Mouse (Mus musculus) cerebellum, adult 9-10 months (tissue): ENCODE data around the gene Ms4a15.

Source experiments
- DNase-seq: peaks from one replicate; pipeline ENCODE4 v3.0.0; 2022

The Ms4a15 gene

GRCm38 (mm10) chr19:10993150-10993549 lies at the start of gene Ms4a15:
Ms4a15 (minus strand) TSS chr19:10993250.
- DNase-seq: no peak

- DNase-seq: no peak
Observed at GRCm38 (mm10) chr19:11037570-11037969, 44.5 kb upstream of the Ms4a15 start.

- no peak for DNase-seq
Observed at GRCm38 (mm10) chr19:11022382-11022781, 29.3 kb upstream of the Ms4a15 start.

GRCm38 (mm10) chr19:11017891-11018290 lies 24.8 kb upstream of the Ms4a15 start, which contains the start of gene Ms4a18:
Ms4a18 (minus strand) TSS chr19:11018031.
- no peak for DNase-seq

- no peak for DNase-seq
Observed at GRCm38 (mm10) chr19:11017251-11017650, 24.2 kb upstream of the Ms4a15 start.

- DNase-seq: no peak
Observed at GRCm38 (mm10) chr19:11015998-11016397, 22.9 kb upstream of the Ms4a15 start.

GRCm38 (mm10) chr19:11015468-11015867 lies 22.4 kb upstream of the Ms4a15 start:
- no peak for DNase-seq

GRCm38 (mm10) chr19:10991911-10992310 lies 1.1 kb downstream of the Ms4a15 start:
- no peak for DNase-seq

- no peak for DNase-seq
Observed at GRCm38 (mm10) chr19:10990751-10991150, 2.3 kb downstream of the Ms4a15 start.

- no peak for DNase-seq
Observed at GRCm38 (mm10) chr19:10988563-10988962, 4.5 kb downstream of the Ms4a15 start.

- no peak for DNase-seq
Observed at GRCm38 (mm10) chr19:10985889-10986288, 7.2 kb downstream of the Ms4a15 start.

- DNase-seq: no peak
Observed at GRCm38 (mm10) chr19:10984551-10984950, 8.5 kb downstream of the Ms4a15 start.

- peak; percentile 36 for DNase-seq
Observed at GRCm38 (mm10) chr19:10983146-10983545, 9.9 kb downstream of the Ms4a15 start.

GRCm38 (mm10) chr19:10980210-10980609 lies 12.8 kb downstream of the Ms4a15 start:
- no peak for DNase-seq

GRCm38 (mm10) chr19:10979184-10980168 lies 13.6 kb downstream of the Ms4a15 start:
- DNase-seq: peak; percentile 76

GRCm38 (mm10) chr19:10976318-10976717 lies 16.7 kb downstream of the Ms4a15 start:
- no peak for DNase-seq

- no peak for DNase-seq
Observed at GRCm38 (mm10) chr19:10975187-10975586, 17.9 kb downstream of the Ms4a15 start.

- DNase-seq: no peak
Observed at GRCm38 (mm10) chr19:10974238-10974865, 18.7 kb downstream of the Ms4a15 start, which contains the start of gene Ms4a10. Ms4a10 (minus strand) TSS chr19:10974670.

GRCm38 (mm10) chr19:10973187-10973586 lies 19.9 kb downstream of the Ms4a15 start:
- DNase-seq: no peak

GRCm38 (mm10) chr19:10972660-10973059 lies 20.4 kb downstream of the Ms4a15 start:
- DNase-seq: no peak

- no peak for DNase-seq
Observed at GRCm38 (mm10) chr19:10970457-10970856, 22.6 kb downstream of the Ms4a15 start.

- DNase-seq: no peak
Observed at GRCm38 (mm10) chr19:10968578-10968977, 24.5 kb downstream of the Ms4a15 start.

- DNase-seq: no peak
Observed at GRCm38 (mm10) chr19:10965721-10966120, 27.3 kb downstream of the Ms4a15 start.

- no peak for DNase-seq
Observed at GRCm38 (mm10) chr19:10959978-10960346, 33.1 kb downstream of the Ms4a15 start.
